Mouse (Mus musculus): Measurements from ENCODE around the gene Dact2. TPM values are rescaled to one million over a fixed set of nuclear protein-coding genes. Genes with fewer than 3 reads are reported as not detected.

Gene Dact2
- polyA plus RNA-seq, 1 experiment: not detected

- Histone ChIP-seq H3K27me3 (ENCODE audit: control insufficient read depth) (no peaks in the 10 kb centered on the region), H3K36me3 (ENCODE audit: control insufficient read depth) (no peaks in the 10 kb centered on the region), H3K4me1 (ENCODE audit: control insufficient read depth) (no peaks in the 10 kb centered on the region), H3K4me3 (replicated peaks) (no peak overlapping the region), H3K9me3 (ENCODE audit: control insufficient read depth, low read length) (no peaks in the 10 kb centered on the region)
- TF ChIP-seq TAL1 (IDR thresholded peaks at IDR 0.05; ENCODE audit: low read length) (no peak), GATA1 (IDR thresholded peaks at IDR 0.05; ENCODE audit: low read length) (no peak)
Observed at GRCm38 (mm10) chr17:14221893-14222615, 17.9 kb upstream of the Dact2 start.

GRCm38 (mm10) chr17:14220606-14221202, 16.6 kb upstream of the Dact2 start:
- Histone ChIP-seq H3K36me3 (ENCODE audit: control insufficient read depth) (no peaks in the 10 kb centered on the region), H3K27me3 (ENCODE audit: control insufficient read depth) (no peaks in the 10 kb centered on the region), H3K4me3 (replicated peaks) (no peak overlapping the region), H3K4me1 (ENCODE audit: control insufficient read depth) (no peaks in the 10 kb centered on the region), H3K9me3 (ENCODE audit: control insufficient read depth, low read length) (no peaks in the 10 kb centered on the region)
- TF ChIP-seq GATA1 (IDR thresholded peaks at IDR 0.05; ENCODE audit: low read length) (no peak), TAL1 (IDR thresholded peaks at IDR 0.05; ENCODE audit: low read length) (no peak)

- Histone ChIP-seq H3K4me1 (ENCODE audit: control insufficient read depth) (no peaks in the 10 kb centered on the region), H3K9me3 (ENCODE audit: control insufficient read depth, low read length) (no peaks in the 10 kb centered on the region), H3K27me3 (ENCODE audit: control insufficient read depth) (no peaks in the 10 kb centered on the region), H3K4me3 (replicated peaks) (no peak overlapping the region), H3K36me3 (ENCODE audit: control insufficient read depth) (no peaks in the 10 kb centered on the region)
- TF ChIP-seq TAL1 (IDR thresholded peaks at IDR 0.05; ENCODE audit: low read length) (no peak), GATA1 (IDR thresholded peaks at IDR 0.05; ENCODE audit: low read length) (no peak)
Observed at GRCm38 (mm10) chr17:14213976-14214529, 9.9 kb upstream of the Dact2 start.

GRCm38 (mm10) chr17:14212796-14213195, 8.7 kb upstream of the Dact2 start:
- H3K36me3 ChIP-seq (ENCODE audit: control insufficient read depth): no peaks in the 10 kb centered on the region
- no peaks in the 10 kb centered on the region for H3K9me3 ChIP-seq (ENCODE audit: control insufficient read depth, low read length)
- H3K4me1 ChIP-seq (ENCODE audit: control insufficient read depth): no peaks in the 10 kb centered on the region
- H3K4me3 ChIP-seq (replicated peaks): no peak overlapping the region
- no peaks in the 10 kb centered on the region for H3K27me3 ChIP-seq (ENCODE audit: control insufficient read depth)
- TF ChIP-seq TAL1 (IDR thresholded peaks at IDR 0.05; ENCODE audit: low read length) (no peak), GATA1 (IDR thresholded peaks at IDR 0.05; ENCODE audit: low read length) (no peak)

GRCm38 (mm10) chr17:14207093-14207561, 3.0 kb upstream of the Dact2 start:
- Histone ChIP-seq H3K9me3 (ENCODE audit: control insufficient read depth, low read length) (no peaks in the 10 kb centered on the region), H3K27me3 (ENCODE audit: control insufficient read depth) (peaks cover 39% of the 10 kb centered on the region), H3K4me3 (replicated peaks) (no peak overlapping the region), H3K36me3 (ENCODE audit: control insufficient read depth) (no peaks in the 10 kb centered on the region), H3K4me1 (ENCODE audit: control insufficient read depth) (no peaks in the 10 kb centered on the region)
- TF ChIP-seq TAL1 (IDR thresholded peaks at IDR 0.05; ENCODE audit: low read length): no peak
- no peak for TF ChIP-seq GATA1 (IDR thresholded peaks at IDR 0.05; ENCODE audit: low read length)

GRCm38 (mm10) chr17:14206062-14206461, 2.0 kb upstream of the Dact2 start:
- no peaks in the 10 kb centered on the region for H3K4me1 ChIP-seq (ENCODE audit: control insufficient read depth)
- peaks cover 48% of the 10 kb centered on the region for H3K27me3 ChIP-seq (ENCODE audit: control insufficient read depth)
- no peaks in the 10 kb centered on the region for H3K9me3 ChIP-seq (ENCODE audit: control insufficient read depth, low read length)
- no peak overlapping the region for H3K4me3 ChIP-seq (replicated peaks)
- TF ChIP-seq TAL1 (IDR thresholded peaks at IDR 0.05; ENCODE audit: low read length) (no peak), GATA1 (IDR thresholded peaks at IDR 0.05; ENCODE audit: low read length) (no peak)
- no peaks in the 10 kb centered on the region for H3K36me3 ChIP-seq (ENCODE audit: control insufficient read depth)

DNA sequence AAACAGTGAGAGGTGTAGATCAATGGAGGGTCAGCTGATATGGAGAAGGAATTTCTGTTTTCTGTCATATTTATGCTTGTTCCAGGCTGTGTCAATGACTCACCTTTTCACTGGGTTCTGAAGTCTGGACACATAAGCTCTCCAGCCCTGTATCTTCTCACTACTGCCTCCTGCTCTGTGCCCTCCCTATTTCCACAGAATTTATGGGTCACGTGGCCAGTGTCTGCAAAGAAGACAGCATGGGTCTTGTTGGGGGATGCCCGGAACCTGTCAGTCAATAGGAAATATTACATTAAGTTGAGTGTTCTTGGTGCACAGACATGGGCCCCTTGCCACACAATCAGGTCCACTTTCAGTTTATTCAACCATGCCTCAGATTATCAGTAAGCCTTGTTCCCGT, 1.1 kb upstream of the Dact2 start:
- H3K27me3 ChIP-seq (ENCODE audit: control insufficient read depth): peaks cover 49% of the 10 kb centered on the region
- TF ChIP-seq GATA1 (IDR thresholded peaks at IDR 0.05; ENCODE audit: low read length): no peak
- TF ChIP-seq TAL1 (IDR thresholded peaks at IDR 0.05; ENCODE audit: low read length): no peak
- no peaks in the 10 kb centered on the region for H3K9me3 ChIP-seq (ENCODE audit: control insufficient read depth, low read length)
- H3K36me3 ChIP-seq (ENCODE audit: control insufficient read depth): no peaks in the 10 kb centered on the region
- no peaks in the 10 kb centered on the region for H3K4me1 ChIP-seq (ENCODE audit: control insufficient read depth)
- no peak overlapping the region for H3K4me3 ChIP-seq (replicated peaks)

- Histone ChIP-seq H3K27me3 (ENCODE audit: control insufficient read depth) (peaks cover 49% of the 10 kb centered on the region), H3K36me3 (ENCODE audit: control insufficient read depth) (no peaks in the 10 kb centered on the region; the same call in 1 of the 2 replicates), H3K4me1 (ENCODE audit: control insufficient read depth) (no peaks in the 10 kb centered on the region), H3K9me3 (ENCODE audit: control insufficient read depth, low read length) (no peaks in the 10 kb centered on the region), H3K4me3 (replicated peaks) (peak overlapping the region; percentile 58)
- no peak for TF ChIP-seq TAL1 (IDR thresholded peaks at IDR 0.05; ENCODE audit: low read length)
- TF ChIP-seq GATA1 (IDR thresholded peaks at IDR 0.05; ENCODE audit: low read length): no peak
Observed at GRCm38 (mm10) chr17:14203121-14203941, 773 bp downstream of the Dact2 start.
